Mouse (Mus musculus) olfactory bulb, adult 2 months (tissue): Measurements from ENCODE around the gene Fam114a2.

ENCODE experiments used
- CTCF ChIP-seq: fragments of 200-500 bp; IDR thresholded peaks from 2 replicates; pipeline ENCODE4 v1.5.1; 2012; ENCODE audit warnings: low read depth, mild to moderate bottlenecking, low read length, moderate library complexity; ENCODE audit not compliant: insufficient read depth
- POLR2A ChIP-seq: fragments of 200-500 bp; IDR thresholded peaks from 2 replicates; pipeline ENCODE4 v1.6.1; 2012; ENCODE audit warnings: mild to moderate bottlenecking, low read depth, low read length, moderate library complexity; ENCODE audit not compliant: insufficient read depth

GRCm38 (mm10) chr11:57497701-57498100 lies 20.7 kb downstream of the Fam114a2 start:
- TF ChIP-seq CTCF: no peak
- no peak for TF ChIP-seq POLR2A
